Mouse (Mus musculus) adrenal gland, postnatal 14 days (tissue): ENCODE measurements around the gene Mrc1. TPM values are rescaled to one million over a fixed set of nuclear protein-coding genes. Genes with fewer than 3 reads are reported as not detected.
A peak's percentile ranks its signal among the peaks of the same experiment; 100 is the strongest.

Source experiments
- DNase-seq: peaks from one replicate; pipeline ENCODE4 v3.0.0; 2021; ENCODE audit warnings: mixed read lengths
- microRNA-seq, 2 experiments: library from miRNA; unstranded; fragments of <30 nt; microRNA quantifications; one replicate each; pipeline ENCODE4 v1.2.0; 2021
- total RNA-seq: library from RNA; stranded (reverse); gene quantifications from 2 replicates; pipeline ENCODE4 v1.2.3, GENCODE M21; 2021

Gene Mrc1
- total RNA-seq, 1 experiment from 2014 or later = 23.8 TPM

DNA sequence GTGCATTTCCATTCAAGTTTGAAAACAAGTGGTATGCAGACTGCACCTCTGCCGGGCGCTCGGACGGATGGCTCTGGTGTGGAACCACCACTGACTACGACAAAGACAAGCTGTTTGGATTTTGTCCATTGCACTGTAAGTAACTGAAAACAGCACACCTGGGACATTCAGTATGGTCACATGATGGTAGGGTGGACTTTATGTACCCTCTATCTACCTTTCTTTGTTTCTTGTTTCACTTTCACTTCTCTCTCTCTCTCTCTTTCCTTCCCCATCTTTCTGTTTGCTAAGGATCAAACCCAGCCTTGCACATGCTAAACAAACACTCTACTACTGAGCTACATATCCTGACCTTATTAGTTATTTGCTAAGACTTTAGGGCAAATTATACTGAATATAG lies 15.0 kb downstream of the Mrc1 start:
- no peak for DNase-seq

DNA sequence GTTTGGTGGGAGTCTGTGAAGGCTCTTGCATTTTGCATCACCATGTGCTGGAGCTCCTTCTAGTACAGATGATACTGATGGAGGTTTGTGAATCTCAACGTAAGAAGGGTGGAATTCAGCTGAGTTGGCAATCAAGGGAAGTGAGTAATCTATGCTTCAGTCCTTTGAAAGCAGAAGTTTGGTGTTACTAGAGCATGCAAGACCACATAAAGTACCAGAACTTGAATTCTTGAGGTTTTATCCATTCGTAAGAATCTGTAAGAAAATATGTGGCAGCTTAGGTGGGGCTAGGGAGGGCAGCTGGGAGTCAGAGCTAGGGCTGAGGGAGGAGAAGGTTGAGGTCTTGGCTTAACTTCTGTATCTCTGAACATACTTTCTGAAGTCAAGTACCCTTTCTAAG lies 15.5 kb downstream of the Mrc1 start:
- no peak for DNase-seq

- no peak for DNase-seq
These were observed 20.8 kb downstream of the Mrc1 start for GRCm38 (mm10) chr2:14249839-14250564.

DNA sequence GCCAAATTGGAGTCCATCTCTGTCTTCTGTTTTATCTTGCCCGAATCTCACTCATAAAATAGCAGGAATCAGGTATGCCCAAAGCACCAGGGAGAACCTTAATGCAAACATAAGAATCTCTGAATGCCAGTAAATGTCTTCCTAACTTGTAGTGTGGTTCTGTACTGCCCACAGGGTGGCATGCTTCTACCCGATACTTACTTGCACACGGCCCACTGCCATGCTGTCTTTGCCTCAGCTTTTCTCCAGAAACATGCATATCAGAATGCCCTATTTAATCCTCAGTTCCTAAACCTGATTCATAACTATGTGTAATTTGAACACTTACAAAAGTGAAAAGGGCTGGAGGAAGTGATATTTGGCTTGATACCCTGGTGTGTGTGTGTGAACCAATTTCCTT lies 22.7 kb downstream of the Mrc1 start:
- no peak for DNase-seq

DNA sequence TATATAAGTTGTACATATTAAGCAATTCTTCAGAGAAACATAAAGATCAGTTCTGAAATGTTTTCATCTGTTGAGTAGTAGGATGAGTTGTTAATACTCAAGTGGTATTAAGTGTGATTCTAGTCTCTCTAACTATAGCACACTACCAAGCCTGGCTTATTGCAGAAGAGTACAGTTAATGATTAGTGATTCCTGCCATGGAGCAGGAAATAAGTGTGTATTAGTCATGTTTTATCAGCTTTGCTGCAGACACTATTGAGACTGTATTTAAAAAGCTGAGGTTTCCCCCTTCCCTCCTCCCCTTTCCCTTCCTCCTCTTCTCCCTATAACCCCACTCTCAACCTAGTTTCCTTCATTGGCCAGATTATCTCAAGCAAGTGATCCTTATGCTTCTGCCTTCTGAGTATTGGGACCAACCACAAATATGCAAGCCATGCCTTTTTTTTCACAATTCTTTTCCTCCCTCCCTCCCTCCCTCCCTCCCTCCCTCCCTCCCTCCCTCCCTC lies 29.2 kb downstream of the Mrc1 start:
- no peak for DNase-seq

- no peak for DNase-seq
These were observed 32.9 kb downstream of the Mrc1 start for GRCm38 (mm10) chr2:14262090-14262489.

DNA sequence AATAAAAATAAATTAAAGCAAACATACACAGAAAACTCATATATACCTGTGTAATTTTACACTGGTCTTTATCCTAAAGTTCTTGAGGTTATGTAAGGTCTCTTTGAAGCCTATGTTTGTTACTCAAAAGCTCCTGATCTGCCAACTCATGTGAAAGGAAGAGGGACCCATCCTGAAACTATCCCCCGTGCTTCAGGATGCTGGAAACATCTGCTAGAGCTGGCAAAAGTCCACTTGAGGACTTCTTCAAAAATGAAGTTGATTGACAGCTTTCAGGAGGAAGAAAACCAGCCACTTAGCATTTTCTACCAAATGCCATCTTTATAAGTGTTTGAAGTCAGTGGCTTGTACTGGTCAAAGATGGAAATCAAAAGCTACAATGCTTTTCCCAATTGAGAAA lies 40.0 kb downstream of the Mrc1 start:
- DNase-seq = no peak

DNA sequence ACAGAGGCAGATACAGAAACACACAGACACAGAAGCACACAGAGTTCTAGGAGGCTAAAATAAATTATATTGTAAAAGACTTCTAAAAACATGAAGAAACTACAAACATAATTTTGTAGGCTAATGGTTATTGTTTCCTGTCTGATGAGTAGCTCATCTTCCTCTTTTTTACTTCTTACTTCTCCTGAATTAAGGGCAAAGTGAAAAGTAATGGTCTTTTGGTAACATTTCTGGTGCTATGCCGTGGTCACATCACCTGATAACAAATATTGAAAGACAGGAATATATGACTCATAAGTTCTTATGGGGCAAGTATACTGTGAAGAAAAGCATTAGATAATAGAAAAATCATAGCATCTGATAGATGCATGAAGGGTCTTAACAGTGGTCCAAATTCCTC lies 42.9 kb downstream of the Mrc1 start:
- DNase-seq = no peak

DNA sequence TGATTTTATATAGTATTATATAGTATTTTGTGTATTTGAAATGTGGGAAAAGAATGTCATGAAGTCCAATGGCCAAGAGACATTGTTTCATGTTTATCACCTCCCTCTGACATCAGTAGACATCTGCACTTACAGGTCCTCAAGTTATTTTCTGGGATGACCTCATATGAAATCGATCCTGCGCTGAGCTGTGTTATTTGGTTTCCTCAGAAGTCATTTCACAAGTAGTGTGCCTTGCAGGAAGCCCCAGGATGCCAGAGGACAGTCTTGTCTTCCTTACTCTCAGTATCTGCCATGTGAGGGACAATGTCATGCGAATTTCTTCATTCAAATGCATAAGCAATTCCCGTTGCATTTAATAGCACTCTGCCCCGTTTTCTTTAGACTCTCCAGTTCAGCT lies 46.6 kb downstream of the Mrc1 start:
- no peak for DNase-seq

DNA sequence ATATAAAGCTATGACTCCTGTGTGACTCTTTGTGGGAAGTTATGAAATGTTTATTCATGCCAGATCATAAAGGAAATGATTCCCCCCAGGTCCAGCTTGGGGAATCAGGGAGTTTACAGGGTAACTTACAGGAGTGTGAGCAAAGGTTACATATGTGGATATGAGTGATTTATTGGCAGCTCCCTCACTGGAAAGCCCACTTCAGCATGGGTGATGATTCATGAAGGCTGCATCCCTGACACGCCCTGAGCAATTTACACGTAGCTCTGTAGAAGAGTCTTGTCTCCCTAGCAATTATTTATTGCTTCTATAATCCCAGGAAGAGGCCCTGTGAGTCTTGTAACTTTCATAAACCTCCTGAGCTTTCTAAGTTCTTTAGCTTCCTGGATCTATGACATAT lies 50.1 kb downstream of the Mrc1 start:
- no peak for DNase-seq

DNA sequence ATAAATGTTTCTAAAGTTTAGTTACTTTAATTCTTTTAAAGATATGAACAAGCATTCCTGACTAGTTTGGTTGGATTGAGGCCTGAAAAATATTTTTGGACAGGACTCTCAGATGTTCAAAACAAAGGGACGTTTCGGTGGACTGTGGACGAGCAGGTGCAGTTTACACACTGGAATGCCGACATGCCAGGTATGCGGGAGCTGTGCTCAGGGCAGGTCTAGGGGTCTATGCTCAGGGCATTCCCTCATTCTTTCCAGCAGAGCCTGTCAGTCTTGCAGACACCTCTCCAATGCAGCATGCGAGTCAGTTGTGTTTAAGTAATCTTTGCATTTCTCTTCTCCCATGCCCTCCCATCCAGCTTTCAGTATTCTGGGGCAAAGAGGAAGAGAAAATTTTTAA lies 50.6 kb downstream of the Mrc1 start:
- DNase-seq = no peak

- DNase-seq = peak; percentile 93
These were observed 66.1 kb downstream of the Mrc1 start for GRCm38 (mm10) chr2:14295334-14295733.

DNA sequence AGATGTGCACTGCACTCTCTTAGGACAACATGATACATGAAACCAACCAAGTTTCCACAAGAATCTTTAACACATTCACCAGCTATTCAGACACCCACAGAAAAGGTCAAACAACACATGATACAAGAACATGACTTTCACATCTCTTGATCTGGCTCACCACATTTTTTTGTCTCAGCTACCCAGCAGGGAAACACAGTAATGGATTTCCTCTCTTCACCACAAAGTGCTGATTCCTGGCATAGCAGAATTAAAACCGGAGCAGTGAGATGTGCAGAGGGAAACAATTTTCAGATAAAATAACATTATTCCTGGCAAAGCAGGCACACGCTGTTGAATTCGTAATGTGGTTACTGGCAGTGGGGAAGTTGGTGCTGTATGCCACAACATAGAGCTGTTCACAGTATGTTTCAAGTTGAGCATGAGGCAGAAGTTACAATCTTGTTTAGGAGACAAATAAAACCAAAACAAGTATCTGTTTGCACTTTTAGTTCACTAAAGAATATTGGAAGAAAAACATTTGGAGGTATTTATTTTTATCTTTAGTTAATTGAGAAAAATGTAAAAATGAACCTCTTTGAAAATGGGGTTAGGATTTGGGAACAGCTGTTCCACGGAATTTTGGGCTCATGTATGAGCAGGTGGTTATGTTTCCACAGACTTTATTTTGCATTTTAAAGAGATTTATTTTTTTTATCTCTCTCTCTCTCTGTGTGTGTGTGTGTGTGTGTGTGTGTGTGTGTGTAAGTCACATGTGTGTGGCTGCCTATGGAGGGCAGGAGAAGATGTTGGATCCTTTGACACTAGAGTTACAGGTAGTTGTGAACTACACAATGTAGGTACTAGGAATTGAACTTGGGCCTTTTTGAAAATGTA lies 83.6 kb downstream of the Mrc1 start:
- DNase-seq = no peak

- DNase-seq = no peak
These were observed 85.9 kb downstream of the Mrc1 start for GRCm38 (mm10) chr2:14315113-14315512.

DNA sequence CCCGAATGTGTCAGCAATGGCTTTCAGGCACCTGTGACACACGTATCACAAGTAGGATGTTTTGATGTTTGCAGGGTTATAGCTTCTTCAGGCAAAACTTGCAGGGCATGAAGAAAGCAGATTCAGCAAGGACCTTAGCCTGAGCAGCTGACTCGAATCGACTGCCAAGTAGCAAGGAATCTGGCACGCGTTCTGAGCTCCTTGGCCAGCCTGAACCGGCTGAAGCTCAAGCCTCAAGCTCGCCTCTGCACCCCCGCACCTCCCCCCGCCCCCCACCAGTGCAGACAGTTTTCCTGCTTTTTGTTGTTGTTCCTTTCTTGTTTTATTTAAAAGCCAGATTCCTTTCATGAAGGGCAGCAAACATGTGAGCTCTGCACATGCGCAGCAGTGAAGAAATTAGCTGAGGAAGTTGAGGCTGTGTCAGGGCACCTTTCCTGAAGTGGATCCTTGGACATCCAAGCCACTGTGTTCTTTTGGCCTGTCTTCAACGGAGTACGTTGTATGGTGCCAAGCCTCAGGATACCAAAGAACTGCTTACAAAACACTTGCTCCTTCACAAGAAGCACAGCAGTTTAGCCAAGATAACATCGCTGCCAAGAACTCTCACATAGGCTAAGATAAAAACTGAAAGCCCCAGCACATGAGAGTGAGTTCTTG lies 112.6 kb downstream of the Mrc1 start:
- peak; percentile 80 for DNase-seq

DNA sequence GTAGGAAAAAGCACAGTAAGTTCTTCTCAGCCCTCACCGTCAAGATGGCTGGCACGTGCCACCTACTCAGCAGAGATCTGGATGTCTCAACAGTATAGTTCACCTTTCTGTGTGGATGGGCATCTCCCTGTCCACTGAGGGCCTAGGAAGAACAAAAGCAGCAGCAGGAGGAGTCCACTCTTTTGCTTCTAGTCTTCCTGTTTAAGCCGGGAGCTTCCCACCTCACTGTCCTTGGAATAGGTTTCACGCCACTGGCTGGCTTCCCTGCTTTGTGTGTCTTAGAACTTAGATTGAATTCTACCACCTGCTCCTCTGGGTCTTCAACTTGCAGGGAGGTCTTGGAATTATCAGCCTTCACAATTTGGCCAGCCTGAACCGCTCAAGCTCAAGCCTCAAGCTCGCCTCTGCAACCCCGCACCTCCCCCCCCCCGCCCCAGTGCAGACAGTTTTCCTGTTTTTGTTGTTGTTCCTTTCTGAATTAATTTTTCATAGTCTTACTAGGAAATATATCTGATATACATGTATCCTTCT lies 113.2 kb downstream of the Mrc1 start:
- DNase-seq = no peak

Small RNA genes within 50 kb of the gene (microRNA-seq; reads per million reads assigned to microRNA genes)
- gene Mir511 = 8.1 to 11.0 reads per million in 2 experiments

Other genes starting within 250 kb of the Mrc1 start
- gene Hacd1, start 173.3 kb upstream of the Mrc1 start, total RNA-seq = 48.9 and 49.1 TPM in 2 replicates
- 47.2 and 47.5 TPM in 2 replicates for gene Stam, start 155.3 kb upstream of the Mrc1 start, total RNA-seq
- gene Tmem236, start 54.9 kb upstream of the Mrc1 start, total RNA-seq = not detected in 2 replicates
- 0.11 and 0.19 TPM in 2 replicates for gene Slc39a12, start 158.9 kb downstream of the Mrc1 start, total RNA-seq